Mouse (Mus musculus) yolk sac, embryonic 10.5 days (tissue): ENCODE measurements around the gene Supt7l.
A peak's percentile ranks its signal among the peaks of the same experiment; 100 is the strongest.

Source experiments
- DNase-seq: peaks from one replicate; pipeline ENCODE4 v3.0.0-alpha.2; 2017; ENCODE audit warnings: low spot score

Gene Supt7l

GRCm38 (mm10) chr5:31492031-31492430 lies 35.6 kb downstream of the Supt7l start:
- DNase-seq = no peak

GRCm38 (mm10) chr5:31489116-31489769 lies 38.4 kb downstream of the Supt7l start:
- DNase-seq = no peak

- DNase-seq = no peak
These were observed 39.7 kb downstream of the Supt7l start for GRCm38 (mm10) chr5:31487889-31488288.

DNA sequence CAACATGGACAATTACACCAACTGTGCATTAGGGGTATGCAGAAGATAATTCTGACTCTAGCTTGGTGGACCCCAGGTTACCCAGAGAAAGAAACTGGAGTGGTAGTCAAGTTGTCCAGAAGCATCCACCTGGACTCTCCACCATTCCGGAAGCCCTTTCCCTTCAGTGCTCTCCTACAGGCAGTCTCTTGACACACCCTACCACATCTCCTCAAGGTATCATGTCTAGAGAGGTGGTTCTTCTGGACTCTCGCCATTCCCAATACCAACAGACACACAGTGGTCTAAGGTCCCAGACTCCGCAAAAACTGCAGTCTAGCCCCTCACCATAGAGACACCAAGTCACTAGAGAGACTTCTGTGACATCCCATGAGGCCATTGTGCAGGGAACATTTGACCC lies 42.2 kb downstream of the Supt7l start, which contains the start of gene 4930548H24Rik:
4930548H24Rik (plus strand) TSS at position 301 of the 400 bp plus-strand sequence.
- DNase-seq = no peak

DNA sequence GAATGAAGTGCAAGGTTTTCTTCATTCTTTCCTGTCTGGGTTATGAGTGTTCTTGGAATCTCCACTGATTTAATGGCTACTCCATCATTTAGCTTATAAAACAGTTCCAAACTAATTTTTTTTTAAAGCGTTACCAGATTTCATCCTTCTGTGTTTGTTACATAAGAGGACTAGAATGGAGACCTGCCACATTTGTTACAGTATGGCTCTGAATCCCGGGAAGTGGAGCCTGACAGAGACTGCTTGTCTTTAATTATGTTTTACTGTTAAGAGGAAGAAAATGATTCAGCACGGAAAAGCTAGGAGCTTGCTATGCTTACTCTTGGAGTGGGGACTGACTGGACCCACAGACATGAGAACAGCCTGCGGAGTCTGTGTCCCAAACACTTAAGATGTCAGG lies 47.1 kb downstream of the Supt7l start:
- no peak for DNase-seq

DNA sequence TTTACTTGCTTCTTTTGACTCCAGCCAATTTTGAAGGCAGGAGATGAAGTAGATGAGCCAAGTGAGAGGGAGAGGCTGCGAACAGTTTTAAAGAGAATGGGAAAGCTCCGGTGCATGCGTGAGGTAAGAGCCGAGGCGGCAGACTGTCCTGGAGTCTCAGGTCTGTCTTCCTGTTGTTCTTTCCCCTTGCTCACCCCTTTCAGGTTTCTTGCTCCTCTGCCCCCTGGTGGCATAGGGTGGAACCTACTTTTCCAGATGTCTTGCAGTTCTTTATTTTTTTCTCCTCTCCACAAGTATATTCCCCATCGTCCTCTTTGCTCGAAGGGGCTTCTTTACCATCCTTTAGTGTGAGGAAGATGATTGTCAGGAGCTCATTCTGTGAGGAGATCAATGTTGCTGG lies 57.3 kb downstream of the Supt7l start:
- DNase-seq = peak; percentile 16

- no peak for DNase-seq
These were observed 57.9 kb downstream of the Supt7l start for GRCm38 (mm10) chr5:31469711-31470110.

DNA sequence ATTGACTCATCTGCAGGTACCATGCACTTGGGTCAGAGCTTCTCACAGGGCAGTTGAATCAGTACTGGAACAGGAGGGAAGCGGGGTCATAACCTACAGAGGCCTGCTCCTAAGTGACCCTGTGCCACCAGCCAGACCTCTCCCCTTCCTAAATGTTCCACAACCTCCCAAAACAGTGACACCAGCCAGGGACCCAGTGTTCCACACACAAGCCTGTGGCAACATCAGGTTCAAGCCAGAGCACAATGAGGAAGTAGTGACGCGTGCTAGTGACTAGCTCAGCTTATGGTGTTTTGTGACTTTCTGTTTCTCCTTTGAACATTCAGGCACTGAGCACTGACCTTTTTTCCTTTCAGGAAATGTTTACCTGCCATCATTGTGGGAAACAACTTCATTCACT lies 59.8 kb downstream of the Supt7l start:
- DNase-seq = no peak
